Mouse (Mus musculus) liver, embryonic 13.5 days (tissue): ENCODE data around the gene Hpd. TPM values are rescaled to one million over a fixed set of nuclear protein-coding genes. Genes with fewer than 3 reads are reported as not detected.

Experiments used
- ATAC-seq: fragments of 200-750 bp; cut with Nextera tagmentation; 2 replicates; pipeline ENCODE4 v1.8.0; 2017; ENCODE audit warnings: low read depth, mild to moderate bottlenecking, moderate number of reproducible peaks, moderate library complexity
- DNase-seq: peaks from one replicate; pipeline ENCODE4 v3.0.0; 2022
- H3K27ac ChIP-seq: fragments of 300-500 bp; sonication (generic); 2 replicates; pipeline ENCODE4 v1.5.1; 2015; ENCODE audit warnings: moderate library complexity, mild to moderate bottlenecking, inconsistent platforms
- H3K27me3 ChIP-seq: fragments of 300-500 bp; sonication (generic); 2 replicates; pipeline ENCODE4 v1.6.1; 2015; ENCODE audit warnings: mild to moderate bottlenecking, inconsistent platforms
- H3K36me3 ChIP-seq: fragments of 300-500 bp; sonication (generic); 2 replicates; pipeline ENCODE4 v1.6.1; 2015; ENCODE audit warnings: mild to moderate bottlenecking, inconsistent platforms
- H3K4me1 ChIP-seq: fragments of 300-500 bp; sonication (generic); replicated peaks from 2 replicates; pipeline ENCODE4 v1.6.1; 2015; ENCODE audit warnings: inconsistent platforms
- H3K4me2 ChIP-seq: fragments of 300-500 bp; sonication (generic); 2 replicates; pipeline ENCODE4 v1.6.1; 2015; ENCODE audit warnings: inconsistent platforms, mild to moderate bottlenecking, moderate library complexity
- H3K4me3 ChIP-seq: fragments of 300-500 bp; sonication (generic); replicated peaks from 2 replicates; pipeline ENCODE4 v1.5.1; 2015; ENCODE audit warnings: mild to moderate bottlenecking, inconsistent platforms
- H3K9ac ChIP-seq: fragments of 300-500 bp; sonication (generic); 2 replicates; pipeline ENCODE4 v1.6.1; 2015; ENCODE audit warnings: mild to moderate bottlenecking, inconsistent platforms
- H3K9me3 ChIP-seq: fragments of 300-500 bp; sonication (generic); replicated peaks from 2 replicates; pipeline ENCODE4 v1.6.1; 2016; ENCODE audit warnings: inconsistent platforms
- WGBS: fragments of 180-500 bp; shearing (Covaris S2); methylation state at CpG from one replicate; pipeline ENCODE4 v1.1.7; 2015; ENCODE audit not compliant: insufficient replicate concordance; 5-methylcytosine and 5-hydroxymethylcytosine counted together
- polyA plus RNA-seq: library from polyadenylated mRNA; unstranded; fragments of >200 nt; fragmentation: Nextera tagmentation; extraction: Ambion mirVana; gene quantifications from 2 replicates; pipeline ENCODE4 v1.2.1, GENCODE M21; 2015

Gene Hpd
- polyA plus RNA-seq, 1 experiment from 2014 or later, result 12.4 TPM

DNA sequence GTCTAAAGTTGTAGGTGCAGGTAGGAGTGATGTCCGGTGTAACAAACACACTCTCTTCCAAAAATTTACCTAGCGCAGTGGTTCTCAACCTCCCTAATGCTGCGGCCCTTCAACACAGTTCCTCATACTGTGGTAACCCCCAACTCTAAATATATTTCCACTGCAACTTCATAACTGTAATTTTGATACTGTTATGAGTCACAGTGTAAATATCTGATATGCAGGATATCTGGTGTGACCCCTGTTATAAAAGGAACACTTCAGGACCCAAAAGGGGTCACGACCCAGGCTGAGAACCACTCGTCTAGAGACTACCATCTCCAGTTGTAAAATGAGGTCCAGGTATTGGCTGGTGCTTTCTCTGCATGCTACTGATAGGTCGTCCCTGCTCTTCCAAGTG, 57.4 kb downstream of the Hpd start:
- peaks cover 58% of the 10 kb centered on the region for H3K4me1 ChIP-seq
- H3K27ac ChIP-seq, result peak overlapping the region; percentile 36; the same call in 1 of the 2 replicates
- no peak for ATAC-seq
- no peaks in the 10 kb centered on the region for H3K36me3 ChIP-seq
- no peak for DNase-seq
- peak overlapping the region; percentile 34; the same call in 1 of the 2 replicates for H3K4me2 ChIP-seq
- 0 out of 2 replicates have a peak overlapping the region, but pooled peaks have one; percentile 4 for H3K9ac ChIP-seq
- H3K4me3 ChIP-seq, result no peak overlapping the region
- H3K9me3 ChIP-seq, result 0 out of 2 replicates have a peak, but pooled peaks cover 3% of the 10 kb centered on the region
- 0 out of 2 replicates have a peak, but pooled peaks cover 5% of the 10 kb centered on the region for H3K27me3 ChIP-seq
- WGBS, result 62% methylated on average over 6 of the region's 6 CpGs

DNA sequence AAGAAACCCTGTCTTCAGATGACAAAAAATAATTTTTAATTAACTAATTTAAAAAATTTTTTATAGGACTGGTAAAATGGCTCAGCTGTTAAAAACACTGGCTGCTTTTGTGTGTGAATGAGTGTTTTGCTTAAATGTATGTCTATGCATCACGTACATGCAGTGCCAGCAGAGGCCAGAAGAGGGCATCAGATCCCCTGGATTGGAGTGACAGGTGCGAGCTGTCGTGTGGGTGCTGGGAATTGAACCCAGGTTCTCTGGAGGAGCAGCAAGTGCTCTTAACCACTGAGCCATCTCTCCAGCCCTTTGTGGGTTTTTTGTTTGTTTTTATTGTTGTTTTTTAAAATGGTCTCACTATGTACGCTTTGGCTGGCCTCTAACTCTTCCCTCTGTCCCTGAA, 60.3 kb downstream of the Hpd start:
- Histone ChIP-seq H3K9ac (no peak overlapping the region), H3K27me3 (no peaks in the 10 kb centered on the region), H3K4me2 (no peak overlapping the region), H3K4me1 (peaks cover 57% of the 10 kb centered on the region), H3K4me3 (no peak overlapping the region), H3K36me3 (peaks cover 12% of the 10 kb centered on the region), H3K27ac (no peak overlapping the region), H3K9me3 (0 out of 2 replicates have a peak, but pooled peaks cover 3% of the 10 kb centered on the region)
- ATAC-seq, result no peak
- WGBS, result 84% methylated on average over 4 of the region's 4 CpGs
- DNase-seq, result no peak

Other genes starting within 250 kb of the Hpd start
- 21.3 and 23.6 TPM in 2 replicates for gene Kdm2b, start 192.9 kb downstream of the Hpd start, polyA plus RNA-seq
- 6.6 and 8.2 TPM in 2 replicates for gene Orai1, start 167.7 kb downstream of the Hpd start, polyA plus RNA-seq
- not detected in 2 replicates for gene Morn3, start 135.7 kb downstream of the Hpd start, polyA plus RNA-seq
- 23.0 and 24.2 TPM in 2 replicates for gene Tmem120b, start 114.3 kb downstream of the Hpd start, polyA plus RNA-seq
- gene Rhof, start 50.0 kb downstream of the Hpd start, polyA plus RNA-seq, result 2.5 and 3.4 TPM in 2 replicates
- gene Setd1b, start 40.5 kb downstream of the Hpd start, polyA plus RNA-seq, result 3.4 and 3.8 TPM in 2 replicates
- gene Psmd9, start 13.3 kb downstream of the Hpd start, polyA plus RNA-seq, result 76.0 and 76.3 TPM in 2 replicates
- gene Wdr66, start 69.4 kb upstream of the Hpd start, polyA plus RNA-seq, result 0.16 TPM in 1 of 2 replicates, not detected in the other
- 6.6 and 7.9 TPM in 2 replicates for gene Bcl7a, start 161.1 kb upstream of the Hpd start, polyA plus RNA-seq
- gene Mlxip, start 212.1 kb upstream of the Hpd start, polyA plus RNA-seq, result 3.2 and 3.6 TPM in 2 replicates